Mouse (Mus musculus) layer of hippocampus, postnatal 14 days (tissue): ENCODE measurements around the gene Prox2. TPM values are rescaled to one million over a fixed set of nuclear protein-coding genes. Genes with fewer than 3 reads are reported as not detected.

Experiments used
- DNase-seq, 2 experiments: peaks; one replicate each; pipeline ENCODE4 v3.0.0; 2021 to 2022; ENCODE audit warnings: low spot score in 2 of 2, mixed read lengths in 1 of 2
- total RNA-seq, 2 experiments: library from RNA; stranded (reverse); gene quantifications; 2 replicates each; pipeline ENCODE4 v1.2.3; 2021

Gene Prox2
- total RNA-seq, 2 experiments from 2014 or later = 2.1 to 2.4 TPM

DNA sequence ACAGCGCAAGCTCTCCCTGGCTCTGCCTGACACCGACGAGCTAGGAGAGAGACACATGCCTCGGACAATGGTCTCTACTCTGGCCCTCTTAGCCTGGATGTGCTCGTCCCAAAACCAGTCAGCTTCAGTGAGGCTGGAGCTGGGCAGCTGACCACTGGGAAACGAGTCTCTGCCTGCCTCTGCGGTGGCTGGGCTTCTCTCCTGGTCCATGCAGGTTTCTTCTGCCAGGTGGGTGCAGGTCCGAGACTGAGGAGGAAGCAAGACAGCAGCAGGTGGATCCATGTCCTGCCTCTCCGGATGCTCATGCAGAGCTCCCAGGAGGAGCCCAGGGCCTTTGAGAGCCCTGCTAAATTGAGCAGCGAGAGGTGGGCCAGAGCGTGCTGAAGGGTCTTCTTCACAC, 15.4 kb downstream of the Prox2 start:
- no peak for DNase-seq

GRCm38 (mm10) chr12:85094706-85095105, 15.9 kb downstream of the Prox2 start:
- DNase-seq = no peak

DNA sequence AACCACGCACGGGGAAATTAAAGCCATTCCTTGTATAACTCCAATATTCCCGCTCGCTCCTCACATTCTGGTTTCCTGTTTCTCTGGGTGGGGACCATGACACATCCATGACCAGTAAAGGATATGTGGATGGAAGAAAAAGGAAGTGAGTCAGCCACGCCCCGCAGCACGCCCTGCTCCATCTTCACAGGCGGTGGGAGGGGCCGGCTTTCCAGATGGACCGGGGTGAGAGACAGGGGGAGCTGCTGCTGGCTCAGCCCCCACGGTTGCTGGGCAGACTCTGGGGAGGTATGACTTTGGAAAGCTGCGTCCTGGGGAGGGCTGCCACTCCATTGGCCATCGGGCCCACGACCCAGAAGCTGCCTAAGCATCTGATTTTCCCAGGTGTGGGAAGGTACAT, 16.5 kb downstream of the Prox2 start:
- DNase-seq = no peak

DNA sequence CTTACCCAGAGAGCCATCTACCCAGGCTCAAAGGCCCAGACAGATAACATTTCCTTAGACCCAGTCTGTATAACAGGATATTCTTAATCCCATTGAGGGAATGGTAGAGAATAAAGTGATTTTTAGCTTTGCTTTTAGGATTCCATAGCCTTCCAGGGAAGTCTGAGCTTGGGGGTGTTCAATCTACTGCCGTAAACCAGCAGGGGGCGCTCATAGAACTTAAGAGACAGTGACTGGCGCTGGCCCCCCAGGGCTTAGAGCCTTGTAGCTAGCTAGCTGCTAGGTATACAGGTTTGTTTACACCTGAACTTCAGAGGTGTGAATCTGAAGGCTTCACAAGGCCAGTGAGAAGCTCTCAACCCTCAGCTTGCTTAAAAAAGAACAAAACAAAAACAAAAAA, 18.3 kb downstream of the Prox2 start:
- peak; percentile 34 to 66 for DNase-seq

DNA sequence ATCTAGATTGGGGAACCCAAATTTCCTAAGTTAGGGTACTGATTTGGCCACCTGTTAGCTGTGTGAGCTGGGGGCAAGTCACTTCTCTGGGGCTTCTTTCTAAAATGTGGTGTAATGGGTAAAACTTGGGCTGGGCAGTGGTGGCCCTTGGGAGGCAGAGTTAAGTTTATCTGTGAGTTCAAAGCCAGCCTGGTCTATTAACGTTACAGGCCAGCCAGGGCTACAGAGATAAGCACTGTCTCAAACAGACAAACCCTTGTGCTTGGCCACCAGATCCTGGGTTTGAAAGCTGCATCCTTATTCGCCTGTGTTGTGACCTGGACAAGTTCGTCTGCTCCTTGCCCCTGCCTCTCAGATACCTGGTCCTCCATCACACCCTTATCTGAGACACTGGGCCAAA, 19.4 kb downstream of the Prox2 start:
- no peak for DNase-seq

DNA sequence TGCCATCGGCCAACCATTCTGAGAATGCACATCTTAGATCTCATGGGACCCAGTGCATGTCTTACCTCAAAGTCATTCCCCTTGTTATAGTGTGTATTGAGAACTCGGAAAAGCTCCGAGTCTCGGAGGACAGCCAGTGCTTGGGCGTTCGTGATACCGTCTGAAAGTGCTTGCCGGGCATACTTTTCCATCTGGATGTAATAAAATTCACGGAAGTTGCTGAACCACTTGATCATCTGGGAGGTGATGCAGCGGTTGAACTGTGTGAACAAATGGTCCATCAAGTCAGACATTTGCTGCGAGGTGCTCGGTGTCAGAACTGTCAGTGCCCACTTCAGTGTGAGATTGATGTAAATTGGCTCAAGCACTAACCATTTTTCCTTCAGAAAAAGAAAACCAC, 22.7 kb downstream of the Prox2 start:
- no peak for DNase-seq

GRCm38 (mm10) chr12:85084941-85085340, 25.6 kb downstream of the Prox2 start:
- DNase-seq = no peak

DNA sequence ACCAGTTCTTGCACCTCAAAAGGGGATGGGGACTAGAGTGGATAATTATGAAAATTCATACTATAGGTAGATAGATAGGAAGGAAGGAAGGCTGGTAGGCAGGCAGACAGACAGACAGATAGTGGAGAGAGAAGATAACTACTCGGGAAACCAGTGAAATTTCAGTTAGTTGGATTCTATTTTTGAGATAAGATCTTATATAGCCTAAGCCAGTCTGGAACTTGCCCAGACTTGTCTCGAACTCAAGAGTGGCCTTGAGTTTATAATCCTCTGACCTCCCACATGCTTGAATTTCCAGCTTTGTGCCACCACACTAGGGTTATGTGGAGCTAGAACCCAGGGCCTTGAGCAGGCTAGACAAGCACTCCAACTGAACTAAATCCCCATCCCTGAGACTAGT, 26.3 kb downstream of the Prox2 start:
- no peak for DNase-seq

GRCm38 (mm10) chr12:85077100-85077499, 33.5 kb downstream of the Prox2 start:
- DNase-seq = no peak

DNA sequence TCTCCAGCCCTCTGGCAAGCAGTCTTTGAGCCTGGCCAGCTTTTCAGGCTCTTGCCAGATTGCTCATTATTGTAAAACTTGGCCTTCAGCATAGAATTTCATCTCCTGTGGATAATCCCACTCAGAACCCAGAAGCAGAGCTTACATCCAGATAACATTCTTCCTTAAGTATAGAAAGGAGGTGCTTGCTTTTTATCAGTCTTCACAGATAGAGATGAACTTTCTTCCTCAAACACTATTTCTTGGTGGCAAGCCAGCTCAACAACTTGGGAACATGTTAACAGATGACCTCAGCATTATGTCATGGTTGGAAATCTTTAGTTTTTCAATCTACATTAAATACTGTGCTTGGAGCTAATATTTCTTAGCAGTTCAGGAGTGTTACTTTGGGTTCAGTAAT, 39.5 kb downstream of the Prox2 start:
- DNase-seq = no peak

GRCm38 (mm10) chr12:85051218-85051617, 59.3 kb downstream of the Prox2 start:
- no peak for DNase-seq

Other genes starting within 250 kb of the Prox2 start
- 1 to 10 TPM in 1 of 2 experiments, under 1 TPM in 1; 0.74 to 1.3 TPM for gene Ltbp2, start 234.2 kb downstream of the Prox2 start, total RNA-seq
- 10 to 100 TPM; 35.4 to 36.6 TPM for gene Fcf1, start 139.9 kb downstream of the Prox2 start, total RNA-seq
- gene Arel1, start 139.9 kb downstream of the Prox2 start, total RNA-seq = 100 to 1,000 TPM in 1 of 2 experiments, 10 to 100 TPM in 1; 99.4 to 107 TPM
- gene Ylpm1, start 114.4 kb downstream of the Prox2 start, total RNA-seq = 100 to 1,000 TPM; 114 to 128 TPM
- 100 to 1,000 TPM; 169 to 175 TPM for gene Dlst, start 74 bp upstream of the Prox2 start, total RNA-seq
- 10 to 100 TPM; 41.1 to 43.1 TPM for gene Rps6kl1, start 40.5 kb upstream of the Prox2 start, total RNA-seq
- 1 to 10 TPM; 5.2 to 6.6 TPM for gene Pgf, start 67.0 kb upstream of the Prox2 start, total RNA-seq
- gene Eif2b2, start 108.7 kb upstream of the Prox2 start, total RNA-seq = 10 to 100 TPM; 58.3 to 66.6 TPM
- 10 to 100 TPM; 15.4 to 15.8 TPM for gene Mlh3, start 159.8 kb upstream of the Prox2 start, total RNA-seq
- 10 to 100 TPM; 32.8 to 36.8 TPM for gene Acyp1, start 177.7 kb upstream of the Prox2 start, total RNA-seq
- 1 to 10 TPM in 1 of 2 experiments, under 1 TPM in 1; 0.88 to 1.2 TPM for gene Zc2hc1c, start 177.8 kb upstream of the Prox2 start, total RNA-seq
- gene Nek9, start 228.6 kb upstream of the Prox2 start, total RNA-seq = 10 to 100 TPM; 29.4 to 29.6 TPM